ENCODE assay signal across 8 mouse cellular contexts in genomic region chr11:6528186-6529006, GRCm38 (mm10). TPM values are rescaled to one million over a fixed set of nuclear protein-coding genes. Genes with fewer than 3 reads are reported as not detected.
A peak's percentile ranks its signal among the peaks of the same experiment; 100 is the strongest.
DNase-seq lines count a peak whose midpoint lies in the region; ATAC-seq and TF ChIP-seq lines count a peak whose summit lies in the region.

No protein-coding gene starts in this region.

- peak; percentile 87 for DNase-seq in G1E (ENCODE audit: low spot score)
- DNase-seq in cerebellum, adult 18-20 months, result peak; percentile 95 to 100
- DNase-seq in heart, postnatal 4 days, result peak; percentile 99
- DNase-seq in layer of hippocampus, adult 8-10 months (ENCODE audit: low spot score in 2 of 2), result peak; percentile 94 to 98
- DNase-seq in ovary, adult 18-20 months (ENCODE audit: low spot score), result peak; percentile 91
- DNase-seq in thymus, postnatal 0 days (ENCODE audit: low spot score), result peak; percentile 99

- H3K9ac ChIP-seq in forebrain, embryonic 16.5 days (replicated peaks; ENCODE audit: low read depth, low read length), result peak overlapping the region; percentile 74
- peak overlapping the region; percentile 79 for H3K9ac ChIP-seq in lung, embryonic 15.5 days

- peaks cover 35% of the 10 kb centered on the region for H3K4me1 ChIP-seq in G1E (ENCODE audit: insufficient read depth, low read depth, low read length)
- H3K4me1 ChIP-seq in forebrain, embryonic 16.5 days (replicated peaks; ENCODE audit: control insufficient read depth, insufficient read depth, low read length), result peaks cover 16% of the 10 kb centered on the region
- H3K4me1 ChIP-seq in lung, embryonic 15.5 days, result peaks cover 11% of the 10 kb centered on the region

- under 1% methylated on average over 51 of the region's 51 CpGs for WGBS in forebrain, embryonic 16.5 days
- WGBS in lung, embryonic 15.5 days, result under 1% methylated on average over 51 of the region's 51 CpGs

- no peaks in the 10 kb centered on the region for H3K9me3 ChIP-seq in G1E (replicated peaks)
- no peaks in the 10 kb centered on the region for H3K9me3 ChIP-seq in forebrain, embryonic 16.5 days (ENCODE audit: control insufficient read depth, low read length)
- no peaks in the 10 kb centered on the region for H3K9me3 ChIP-seq in lung, embryonic 15.5 days

- H3K4me2 ChIP-seq in forebrain, embryonic 16.5 days (ENCODE audit: low read length), result peak overlapping the region; percentile 67
- peak overlapping the region; percentile 76 for H3K4me2 ChIP-seq in lung, embryonic 15.5 days

- peak; percentile 87 for ATAC-seq in G1E (ENCODE audit: extremely low read depth, insufficient number of reproducible peaks, low FRiP score, poor library complexity, severe bottlenecking)
- ATAC-seq in forebrain, embryonic 16.5 days, result peak; percentile 97
- ATAC-seq in lung, embryonic 15.5 days (ENCODE audit: borderline replicate concordance, extremely low read depth, low FRiP score, low TSS enrichment), result peak; percentile 97

- peak; percentile 59; the same call in 1 of the 2 replicates for TF ChIP-seq CTCF in G1E (IDR thresholded peaks at IDR 0.05; ENCODE audit: low read depth, low read length)

- H3K4me3 ChIP-seq in G1E (ENCODE audit: low read depth, low read length), result peak overlapping the region; percentile 78
- peak overlapping the region; percentile 71 for H3K4me3 ChIP-seq in forebrain, embryonic 16.5 days (replicated peaks; ENCODE audit: low read length)
- peak overlapping the region; percentile 72 for H3K4me3 ChIP-seq in lung, embryonic 15.5 days

- H3K36me3 ChIP-seq in G1E (replicated peaks), result peaks cover 27% of the 10 kb centered on the region
- peaks cover 17% of the 10 kb centered on the region for H3K36me3 ChIP-seq in forebrain, embryonic 16.5 days (ENCODE audit: control insufficient read depth, insufficient read depth)
- H3K36me3 ChIP-seq in lung, embryonic 15.5 days, result peaks cover 30% of the 10 kb centered on the region

- H3K27me3 ChIP-seq in G1E (ENCODE audit: insufficient read depth, low read length), result no peaks in the 10 kb centered on the region
- H3K27me3 ChIP-seq in forebrain, embryonic 16.5 days (replicated peaks; ENCODE audit: control insufficient read depth, insufficient read depth, low read length), result no peaks in the 10 kb centered on the region
- no peaks in the 10 kb centered on the region for H3K27me3 ChIP-seq in lung, embryonic 15.5 days

- peak overlapping the region; percentile 81 for H3K27ac ChIP-seq in forebrain, embryonic 16.5 days (ENCODE audit: low read length)
- H3K27ac ChIP-seq in lung, embryonic 15.5 days, result peak overlapping the region; percentile 91

RNA-seq across cellular contexts. Expression of gene Myo1g, which starts 7.6 kb away (rescaled TPM):
- total RNA-seq in G1E (2014; fragmentation: Nextera tagmentation) (48.5 and 56.5 TPM in 2 replicates), G1E (2017) (69.2 and 74.5 TPM in 2 replicates)
- 71.8 and 78.8 TPM in 2 replicates for polyA plus RNA-seq in G1E (2012)
- polyA plus RNA-seq in forebrain, embryonic 16.5 days (2015; fragmentation: Nextera tagmentation; extraction: Ambion mirVana), result 0.20 and 0.60 TPM in 2 replicates
- 1 to 10 TPM; 1.2 to 1.4 TPM for total RNA-seq in heart, postnatal 4 days (2021)
- 1 to 10 TPM in 1 of 4 experiments, under 1 TPM in 3; 0.39 to 1.3 (median 0.51) TPM for total RNA-seq in layer of hippocampus, adult 8-10 months (2022)
- polyA plus RNA-seq in lung, embryonic 15.5 days (2015; fragmentation: Nextera tagmentation; extraction: Ambion mirVana), result 2.9 and 4.1 TPM in 2 replicates
- polyA plus RNA-seq in thymus, postnatal 0 days (2015; fragmentation: Nextera tagmentation; extraction: Ambion mirVana), result 50.6 and 53.8 TPM in 2 replicates

RNA-seq across cellular contexts. Expression of gene Ccm2, which starts 18.3 kb away (rescaled TPM):
- total RNA-seq in G1E (2014; fragmentation: Nextera tagmentation) (16.8 and 22.5 TPM in 2 replicates), G1E (2017) (32.1 and 43.5 TPM in 2 replicates)
- 34.9 and 37.3 TPM in 2 replicates for polyA plus RNA-seq in G1E (2012)
- polyA plus RNA-seq in forebrain, embryonic 16.5 days (2015; fragmentation: Nextera tagmentation; extraction: Ambion mirVana), result 101 and 107 TPM in 2 replicates
- total RNA-seq in heart, postnatal 4 days (2021), result 10 to 100 TPM; 31.8 to 34.1 TPM
- total RNA-seq in layer of hippocampus, adult 8-10 months (2022), result 10 to 100 TPM; 47.4 to 53.9 (median 52.2) TPM
- 87.8 and 92.9 TPM in 2 replicates for polyA plus RNA-seq in lung, embryonic 15.5 days (2015; fragmentation: Nextera tagmentation; extraction: Ambion mirVana)
- polyA plus RNA-seq in thymus, postnatal 0 days (2015; fragmentation: Nextera tagmentation; extraction: Ambion mirVana), result 189 and 190 TPM in 2 replicates

RNA-seq across cellular contexts. Expression of gene Purb, which starts 52.7 kb away (rescaled TPM):
- 38.2 and 43.9 TPM in 2 replicates for total RNA-seq in G1E (2014; fragmentation: Nextera tagmentation)
- total RNA-seq in G1E (2017), result 32.0 and 34.5 TPM in 2 replicates
- polyA plus RNA-seq in G1E (2012), result 7.8 and 8.9 TPM in 2 replicates
- 14.4 and 16.7 TPM in 2 replicates for polyA plus RNA-seq in forebrain, embryonic 16.5 days (2015; fragmentation: Nextera tagmentation; extraction: Ambion mirVana)
- total RNA-seq in heart, postnatal 4 days (2021), result 10 to 100 TPM; 81.8 to 84.6 TPM
- total RNA-seq in layer of hippocampus, adult 8-10 months (2022), result 100 to 1,000 TPM; 202 to 239 (median 220) TPM
- polyA plus RNA-seq in lung, embryonic 15.5 days (2015; fragmentation: Nextera tagmentation; extraction: Ambion mirVana), result 28.1 and 28.8 TPM in 2 replicates
- 17.8 and 22.5 TPM in 2 replicates for polyA plus RNA-seq in thymus, postnatal 0 days (2015; fragmentation: Nextera tagmentation; extraction: Ambion mirVana)

Comparison
In these comparisons a context has a peak if more than half of its experiments do, and no peak if none do; other contexts are left out.
1. Peak in every context shown above with its lines: DNase-seq, ATAC-seq, H3K4me3 ChIP-seq and H3K27ac ChIP-seq.
2. RNA of gene Myo1g, which starts 7.6 kb away (polyA plus RNA-seq): 71.8 to 78.8 TPM in G1E and 50.6 to 53.8 TPM in thymus, postnatal 0 days; 2.9 to 4.1 TPM in lung, embryonic 15.5 days and 0.20 to 0.60 TPM in forebrain, embryonic 16.5 days; every median in the first group is over 10 times any median in the second.